Mouse (Mus musculus) forebrain, embryonic 12.5 days (tissue): ENCODE measurements around the gene Gm10277. TPM values are rescaled to one million over a fixed set of nuclear protein-coding genes. Genes with fewer than 3 reads are reported as not detected.

Experiments
- ATAC-seq: fragments of 200-750 bp; cut with Nextera tagmentation; 2 replicates; pipeline ENCODE4 v1.8.0; 2017; ENCODE audit warnings: moderate TSS enrichment; ENCODE audit not compliant: low FRiP score
- H3K27ac ChIP-seq: fragments of 300-500 bp; sonication (generic); 2 replicates; pipeline ENCODE4 v1.5.1; 2016; ENCODE audit warnings: mild to moderate bottlenecking
- H3K27me3 ChIP-seq: fragments of 300-500 bp; sonication (generic); 2 replicates; pipeline ENCODE4 v1.6.1; 2016; ENCODE audit warnings: mild to moderate bottlenecking
- H3K36me3 ChIP-seq: fragments of 300-500 bp; sonication (generic); replicated peaks from 2 replicates; pipeline ENCODE4 v1.6.1; 2016; ENCODE audit warnings: mild to moderate bottlenecking
- H3K4me1 ChIP-seq: fragments of 300-500 bp; sonication (generic); 2 replicates; pipeline ENCODE4 v1.6.1; 2016
- H3K4me2 ChIP-seq: fragments of 300-500 bp; sonication (generic); 2 replicates; pipeline ENCODE4 v1.6.1; 2016; ENCODE audit warnings: mild to moderate bottlenecking, moderate library complexity
- H3K4me3 ChIP-seq: fragments of 300-500 bp; sonication (generic); replicated peaks from 2 replicates; pipeline ENCODE4 v1.5.1; 2016; ENCODE audit warnings: mild to moderate bottlenecking
- H3K9ac ChIP-seq: fragments of 300-500 bp; sonication (generic); 2 replicates; pipeline ENCODE4 v1.6.1; 2016; ENCODE audit warnings: mild to moderate bottlenecking
- H3K9me3 ChIP-seq: fragments of 300-500 bp; sonication (generic); 2 replicates; pipeline ENCODE4 v1.6.1; 2016
- WGBS: fragments of 180-500 bp; shearing (Covaris S2); methylation state at CpG from one replicate; pipeline ENCODE4 v1.1.7; 2016; 5-methylcytosine and 5-hydroxymethylcytosine counted together
- polyA plus RNA-seq: library from polyadenylated mRNA; unstranded; fragments of >200 nt; fragmentation: Nextera tagmentation; extraction: Ambion mirVana; gene quantifications from 2 replicates; pipeline ENCODE4 v1.2.1, GENCODE M21; 2016

Gm10277 gene
- polyA plus RNA-seq = 2.1 and 2.9 TPM in 2 replicates

- Histone ChIP-seq H3K9ac (no peak within 1 kb of the TSS), H3K27ac (0 out of 2 replicates have a peak within 1 kb of the TSS, but pooled peaks have one; percentile 61), H3K27me3 (no peaks in the 10 kb centered on the region), H3K36me3 (no peaks in the 10 kb centered on the region), H3K4me3 (no peak within 1 kb of the TSS), H3K4me1 (peaks cover 59% of the 10 kb centered on the region), H3K9me3 (no peaks in the 10 kb centered on the region), H3K4me2 (no peak within 1 kb of the TSS)
- no peak for ATAC-seq
- 85% methylated on average over 5 of the region's 5 CpGs for WGBS
Measured at GRCm38 (mm10) chr11:77787707-77788106, at the start of gene Gm10277. Gene Gm10277 (minus strand): TSS chr11:77787747.

- no peak overlapping the region for H3K9ac ChIP-seq
- H3K9me3 ChIP-seq = no peaks in the 10 kb centered on the region
- H3K27me3 ChIP-seq = peaks cover 19% of the 10 kb centered on the region; the same call in 1 of the 2 replicates
- peaks cover 59% of the 10 kb centered on the region for H3K36me3 ChIP-seq
- peaks cover 15% of the 10 kb centered on the region for H3K4me1 ChIP-seq
- ATAC-seq = no peak
- 55% methylated on average over 4 of the region's 4 CpGs for WGBS
- H3K27ac ChIP-seq = no peak overlapping the region
- no peak overlapping the region for H3K4me3 ChIP-seq
- H3K4me2 ChIP-seq = no peak overlapping the region
Measured at GRCm38 (mm10) chr11:77836751-77837150, 49.2 kb upstream of the Gm10277 start.

- H3K27me3 ChIP-seq = peaks cover 19% of the 10 kb centered on the region; the same call in 1 of the 2 replicates
- peaks cover 55% of the 10 kb centered on the region for H3K36me3 ChIP-seq
- WGBS = 58% methylated on average over 5 of the region's 5 CpGs
- peaks cover 15% of the 10 kb centered on the region for H3K4me1 ChIP-seq
- no peak overlapping the region for H3K4me3 ChIP-seq
- no peak overlapping the region for H3K9ac ChIP-seq
- no peak overlapping the region for H3K27ac ChIP-seq
- no peaks in the 10 kb centered on the region for H3K9me3 ChIP-seq
- no peak overlapping the region for H3K4me2 ChIP-seq
- ATAC-seq = no peak
Measured at GRCm38 (mm10) chr11:77836290-77836689, 48.7 kb upstream of the Gm10277 start.

- H3K27me3 ChIP-seq = peaks cover 11% of the 10 kb centered on the region; the same call in 1 of the 2 replicates
- 83% methylated on average over 3 of the region's 3 CpGs for whole genome bisulfite sequencing
- peaks cover 47% of the 10 kb centered on the region for H3K36me3 ChIP-seq
- no peak overlapping the region for H3K4me3 ChIP-seq
- no peaks in the 10 kb centered on the region for H3K9me3 ChIP-seq
- H3K4me2 ChIP-seq = no peak overlapping the region
- ATAC-seq = no peak
- peaks cover 26% of the 10 kb centered on the region for H3K4me1 ChIP-seq
- no peak overlapping the region for H3K9ac ChIP-seq
- no peak overlapping the region for H3K27ac ChIP-seq
Measured at GRCm38 (mm10) chr11:77835109-77835508, 47.6 kb upstream of the Gm10277 start.

- no peak overlapping the region for H3K4me2 ChIP-seq
- no peak for ATAC-seq
- H3K4me1 ChIP-seq = peaks cover 36% of the 10 kb centered on the region
- 92% methylated on average over 4 of the region's 4 CpGs for WGBS
- no peak overlapping the region for H3K27ac ChIP-seq
- H3K4me3 ChIP-seq = no peak overlapping the region
- H3K9me3 ChIP-seq = no peaks in the 10 kb centered on the region
- H3K27me3 ChIP-seq = peaks cover 16% of the 10 kb centered on the region; the same call in 1 of the 2 replicates
- peaks cover 60% of the 10 kb centered on the region for H3K36me3 ChIP-seq
- H3K9ac ChIP-seq = no peak overlapping the region
Measured at GRCm38 (mm10) chr11:77832541-77832940, 45.0 kb upstream of the Gm10277 start.

GRCm38 (mm10) chr11:77830875-77831274 is 43.3 kb upstream of the Gm10277 start:
- H3K4me1 ChIP-seq = peaks cover 43% of the 10 kb centered on the region
- ATAC-seq = no peak
- no peak overlapping the region for H3K4me3 ChIP-seq
- H3K36me3 ChIP-seq = peaks cover 47% of the 10 kb centered on the region
- H3K9me3 ChIP-seq = no peaks in the 10 kb centered on the region
- H3K9ac ChIP-seq = 0 out of 2 replicates have a peak overlapping the region, but pooled peaks have one; percentile 4
- WGBS = 33% methylated on average over 7 of the region's 7 CpGs
- H3K4me2 ChIP-seq = no peak overlapping the region
- peaks cover 23% of the 10 kb centered on the region; the same call in 1 of the 2 replicates for H3K27me3 ChIP-seq
- H3K27ac ChIP-seq = peak overlapping the region; percentile 43; the same call in 1 of the 2 replicates

GRCm38 (mm10) chr11:77829043-77829841 is 41.7 kb upstream of the Gm10277 start:
- H3K27me3 ChIP-seq = peaks cover 30% of the 10 kb centered on the region
- H3K4me2 ChIP-seq = no peak overlapping the region
- no peak overlapping the region for H3K9ac ChIP-seq
- H3K27ac ChIP-seq = peak overlapping the region; percentile 48
- peaks cover 41% of the 10 kb centered on the region for H3K4me1 ChIP-seq
- 81% methylated on average over 23 of the region's 23 CpGs for WGBS
- no peak for ATAC-seq
- H3K4me3 ChIP-seq = no peak overlapping the region
- H3K9me3 ChIP-seq = no peaks in the 10 kb centered on the region
- peaks cover 52% of the 10 kb centered on the region for H3K36me3 ChIP-seq

- Histone ChIP-seq H3K27me3 (peaks cover 39% of the 10 kb centered on the region), H3K9ac (no peak overlapping the region), H3K4me2 (no peak overlapping the region), H3K4me1 (peaks cover 41% of the 10 kb centered on the region), H3K36me3 (peaks cover 62% of the 10 kb centered on the region), H3K27ac (no peak overlapping the region), H3K9me3 (no peaks in the 10 kb centered on the region), H3K4me3 (no peak overlapping the region)
- no peak for ATAC-seq
- WGBS = 89% methylated on average over 5 of the region's 5 CpGs
Measured at GRCm38 (mm10) chr11:77828163-77828562, 40.6 kb upstream of the Gm10277 start.

GRCm38 (mm10) chr11:77827241-77827995 is 39.9 kb upstream of the Gm10277 start:
- Histone ChIP-seq H3K27ac (no peak overlapping the region), H3K9me3 (no peaks in the 10 kb centered on the region), H3K4me3 (no peak overlapping the region), H3K27me3 (peaks cover 39% of the 10 kb centered on the region), H3K9ac (no peak overlapping the region), H3K36me3 (peaks cover 57% of the 10 kb centered on the region), H3K4me1 (peaks cover 47% of the 10 kb centered on the region), H3K4me2 (no peak overlapping the region)
- ATAC-seq = peak; percentile 63
- 53% methylated on average over 18 of the region's 18 CpGs for WGBS

- 50% methylated on average over 3 of the region's 3 CpGs for WGBS
- Histone ChIP-seq H3K9me3 (no peaks in the 10 kb centered on the region), H3K9ac (no peak overlapping the region), H3K36me3 (peaks cover 54% of the 10 kb centered on the region), H3K27ac (0 out of 2 replicates have a peak overlapping the region, but pooled peaks have one; percentile 6), H3K27me3 (peaks cover 39% of the 10 kb centered on the region), H3K4me3 (no peak overlapping the region), H3K4me2 (no peak overlapping the region), H3K4me1 (peaks cover 49% of the 10 kb centered on the region)
- ATAC-seq = no peak
Measured at GRCm38 (mm10) chr11:77826311-77826710, 38.8 kb upstream of the Gm10277 start.

GRCm38 (mm10) chr11:77825853-77826252 is 38.3 kb upstream of the Gm10277 start:
- no peak for ATAC-seq
- 0 out of 2 replicates have a peak overlapping the region, but pooled peaks have one; percentile 6 for H3K27ac ChIP-seq
- peaks cover 46% of the 10 kb centered on the region for H3K4me1 ChIP-seq
- H3K27me3 ChIP-seq = peaks cover 39% of the 10 kb centered on the region
- H3K9me3 ChIP-seq = no peaks in the 10 kb centered on the region
- no peak overlapping the region for H3K4me2 ChIP-seq
- 1% methylated on average over 5 of the region's 5 CpGs for WGBS
- H3K36me3 ChIP-seq = peaks cover 56% of the 10 kb centered on the region
- H3K9ac ChIP-seq = no peak overlapping the region
- no peak overlapping the region for H3K4me3 ChIP-seq

GRCm38 (mm10) chr11:77822781-77823180 is 35.2 kb upstream of the Gm10277 start:
- Histone ChIP-seq H3K4me2 (no peak overlapping the region), H3K27me3 (peaks cover 29% of the 10 kb centered on the region), H3K9ac (no peak overlapping the region), H3K4me1 (peaks cover 26% of the 10 kb centered on the region), H3K4me3 (no peak overlapping the region), H3K36me3 (peaks cover 60% of the 10 kb centered on the region), H3K27ac (no peak overlapping the region), H3K9me3 (no peaks in the 10 kb centered on the region)
- WGBS = 14% methylated on average over 7 of the region's 7 CpGs
- ATAC-seq = no peak
